Comparison of ENCODE assay signal across 18 mouse cellular contexts in genomic region chr9:40773869-40774268, GRCm38 (mm10).
"Had no signal": no experiment of that assay in that cellular context is flagged by ENCODE, and none has a peak within 500 bp of the region (broad histone marks: within the 10 kb centered on the region; RNA-seq: fewer than 3 reads in every experiment).

No protein-coding gene starts in this region.

- H3K4me1 ChIP-seq: neural tube, embryonic 15.5 days had no signal

- H3K4me3 ChIP-seq: midbrain, embryonic 10.5 days; myocyte; neural tube, embryonic 13.5 days; neural tube, embryonic 15.5 days had no signal

- H3K36me3 ChIP-seq: midbrain, embryonic 10.5 days had no signal

- H3K4me2 ChIP-seq: lung, embryonic 14.5 days; neural tube, embryonic 13.5 days; neural tube, embryonic 15.5 days had no signal

- DNase-seq: lung, adult 18-20 months; lung, embryonic 14.5 days; lung, postnatal 10 days; lung, postnatal 4 days; midbrain, embryonic 14.5 days; retina, postnatal 1 day; right cerebral cortex, adult 18-20 months; right cerebral cortex, postnatal 25 days; right cerebral cortex, postnatal 4 days; spleen, adult 18-20 months; thymus, adult 18-20 months; thymus, postnatal 14 days; thymus, postnatal 36 days had no signal

- H3K27me3 ChIP-seq: neural tube, embryonic 13.5 days; neural tube, embryonic 15.5 days had no signal

- H3K9ac ChIP-seq: lung, embryonic 14.5 days; neural tube, embryonic 13.5 days; neural tube, embryonic 15.5 days had no signal

- H3K27ac ChIP-seq: midbrain, embryonic 10.5 days; neural tube, embryonic 13.5 days; neural tube, embryonic 15.5 days had no signal

- ATAC-seq: midbrain, embryonic 16.5 days had no signal

- H3K9me3 ChIP-seq: midbrain, embryonic 10.5 days; neural tube, embryonic 13.5 days; neural tube, embryonic 15.5 days had no signal
